Mouse (Mus musculus) heart, embryonic 13.5 days (tissue): ENCODE measurements around the gene Crybg2. TPM values are rescaled to one million over a fixed set of nuclear protein-coding genes. Genes with fewer than 3 reads are reported as not detected.
A peak's percentile ranks its signal among the peaks of the same experiment; 100 is the strongest.

Experiments used
- ATAC-seq: fragments of 200-750 bp; cut with Nextera tagmentation; 2 replicates; pipeline ENCODE4 v1.8.0; 2017; ENCODE audit warnings: moderate TSS enrichment; ENCODE audit not compliant: insufficient number of reproducible peaks, low FRiP score, low TSS enrichment; ENCODE audit errors: extremely low read depth
- H3K27ac ChIP-seq: fragments of 300-500 bp; sonication (generic); replicated peaks from 2 replicates; pipeline ENCODE4 v1.5.1; 2015; ENCODE audit warnings: moderate library complexity, mild to moderate bottlenecking, inconsistent platforms
- H3K27me3 ChIP-seq: fragments of 300-500 bp; sonication (generic); replicated peaks from 2 replicates; pipeline ENCODE4 v1.6.1; 2015; ENCODE audit warnings: mild to moderate bottlenecking, inconsistent platforms
- H3K36me3 ChIP-seq: fragments of 300-500 bp; sonication (generic); 2 replicates; pipeline ENCODE4 v1.6.1; 2015; ENCODE audit warnings: mild to moderate bottlenecking, inconsistent platforms
- H3K4me1 ChIP-seq: fragments of 300-500 bp; sonication (generic); 2 replicates; pipeline ENCODE4 v1.6.1; 2015; ENCODE audit warnings: inconsistent platforms
- H3K4me2 ChIP-seq: fragments of 300-500 bp; sonication (generic); 2 replicates; pipeline ENCODE4 v1.6.1; 2015; ENCODE audit warnings: inconsistent platforms, mild to moderate bottlenecking, moderate library complexity
- H3K4me3 ChIP-seq: fragments of 300-500 bp; sonication (generic); 2 replicates; pipeline ENCODE4 v1.5.1; 2015; ENCODE audit warnings: moderate library complexity, mild to moderate bottlenecking, inconsistent platforms
- H3K9ac ChIP-seq: fragments of 300-500 bp; sonication (generic); 2 replicates; pipeline ENCODE4 v1.6.1; 2015; ENCODE audit warnings: inconsistent platforms, mild to moderate bottlenecking, moderate library complexity
- H3K9me3 ChIP-seq: fragments of 300-500 bp; sonication (generic); 2 replicates; pipeline ENCODE4 v1.6.1; 2016; ENCODE audit warnings: inconsistent platforms
- WGBS: fragments of 180-500 bp; shearing (Covaris S2); methylation state at CpG from one replicate; pipeline ENCODE4 v1.1.7; 2015; ENCODE audit warnings: mixed read lengths; 5-methylcytosine and 5-hydroxymethylcytosine counted together
- polyA plus RNA-seq: library from polyadenylated mRNA; unstranded; fragments of >200 nt; fragmentation: Nextera tagmentation; extraction: Ambion mirVana; gene quantifications from 2 replicates; pipeline ENCODE4 v1.2.1, GENCODE M21; 2015

The Crybg2 gene
- polyA plus RNA-seq, 1 experiment from 2014 or later: not detected

DNA sequence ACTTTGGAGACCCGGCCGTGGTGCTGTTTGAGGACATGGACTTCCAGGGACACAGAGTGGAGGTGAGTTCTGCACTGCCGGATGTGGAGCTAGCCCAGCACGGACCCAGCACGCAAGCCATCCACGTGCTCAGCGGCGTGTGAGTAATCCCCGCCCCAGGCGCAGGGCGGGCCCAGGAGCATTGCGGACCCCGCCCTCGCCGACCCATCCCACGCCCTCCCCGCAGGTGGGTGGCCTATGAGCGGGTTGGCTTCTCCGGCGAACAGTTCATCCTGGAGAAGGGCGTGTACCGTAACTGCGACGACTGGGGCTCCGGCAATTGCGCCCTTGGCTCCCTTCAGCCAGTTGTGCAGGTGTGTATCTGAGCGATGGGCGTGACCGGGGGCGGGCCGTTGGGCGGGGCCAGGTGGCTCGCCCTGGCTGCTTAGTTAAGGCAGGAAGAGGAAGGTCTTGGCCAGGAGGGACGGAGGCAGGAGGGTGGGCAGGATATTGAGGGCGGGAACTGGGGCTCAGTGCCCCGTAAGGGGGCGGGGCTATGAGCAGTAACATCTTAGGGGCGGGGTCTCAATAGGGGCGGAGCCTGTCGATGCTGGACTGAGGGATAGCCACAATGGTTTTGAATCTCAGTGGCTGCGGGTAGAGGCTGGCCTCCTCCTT is 21.2 kb downstream of the Crybg2 start:
- Histone ChIP-seq H3K4me3 (peak overlapping the region; percentile 51), H3K9me3 (peaks cover 3% of the 10 kb centered on the region; the same call in 1 of the 2 replicates), H3K36me3 (no peaks in the 10 kb centered on the region), H3K4me2 (peak overlapping the region; percentile 73), H3K27me3 (peaks cover 34% of the 10 kb centered on the region), H3K4me1 (peaks cover 18% of the 10 kb centered on the region), H3K9ac (peak overlapping the region; percentile 61), H3K27ac (no peak overlapping the region)
- ATAC-seq: peak; percentile 76
- under 1% methylated on average over 41 of the region's 41 CpGs for WGBS

DNA sequence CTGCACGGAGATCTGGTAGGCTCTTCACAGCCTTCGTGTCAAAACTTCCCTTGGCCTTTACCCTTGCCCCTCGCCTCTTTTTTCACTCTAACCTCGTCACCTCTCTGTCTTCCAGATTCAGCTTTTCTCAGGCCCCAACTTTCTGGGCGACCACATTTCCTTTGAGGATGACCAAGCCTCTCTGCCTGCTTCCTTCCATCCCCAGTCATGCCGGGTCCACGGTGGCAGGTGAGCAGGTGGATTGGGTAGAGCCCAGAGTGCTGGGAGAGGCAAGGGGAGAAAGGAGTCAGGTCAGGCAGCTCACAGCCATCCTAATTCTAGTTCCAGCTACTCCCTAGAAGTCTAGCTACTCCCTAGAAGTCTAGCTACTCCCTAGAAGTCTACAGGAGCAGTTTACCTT is 21.8 kb downstream of the Crybg2 start:
- Histone ChIP-seq H3K4me2 (peak overlapping the region; percentile 73), H3K4me1 (peaks cover 18% of the 10 kb centered on the region), H3K36me3 (no peaks in the 10 kb centered on the region), H3K9ac (0 out of 2 replicates have a peak overlapping the region, but pooled peaks have one; percentile 61), H3K27ac (no peak overlapping the region), H3K4me3 (peak overlapping the region; percentile 51), H3K9me3 (peaks cover 3% of the 10 kb centered on the region; the same call in 1 of the 2 replicates), H3K27me3 (peaks cover 34% of the 10 kb centered on the region)
- ATAC-seq: no peak
- WGBS: 25% methylated on average over 7 of the region's 7 CpGs

DNA sequence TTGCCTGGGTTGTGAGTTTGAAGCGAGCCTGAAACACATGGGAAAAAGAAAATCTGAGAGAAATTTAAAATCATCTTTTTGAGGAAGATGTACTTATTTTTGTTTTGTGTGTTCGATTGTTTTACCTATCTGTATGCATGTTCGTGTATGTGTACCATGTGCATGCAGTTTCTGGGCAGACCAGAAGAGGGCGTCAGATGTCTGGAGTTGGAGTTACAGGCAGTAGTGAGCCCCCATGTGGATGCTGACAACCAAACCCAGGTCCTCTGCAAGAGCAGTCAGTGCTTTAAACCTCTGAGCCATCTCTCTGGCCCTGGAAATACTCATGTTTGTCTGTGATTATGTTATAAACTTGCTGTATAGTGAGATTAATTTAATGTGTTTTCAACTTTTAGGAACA is 24.4 kb downstream of the Crybg2 start:
- Histone ChIP-seq H3K9me3 (peaks cover 3% of the 10 kb centered on the region; the same call in 1 of the 2 replicates), H3K27me3 (peaks cover 32% of the 10 kb centered on the region), H3K4me1 (peaks cover 13% of the 10 kb centered on the region), H3K27ac (no peak overlapping the region), H3K4me3 (no peak overlapping the region), H3K36me3 (no peaks in the 10 kb centered on the region), H3K4me2 (no peak overlapping the region), H3K9ac (no peak overlapping the region)
- no peak for ATAC-seq
- WGBS: 80% methylated on average over 4 of the region's 4 CpGs

DNA sequence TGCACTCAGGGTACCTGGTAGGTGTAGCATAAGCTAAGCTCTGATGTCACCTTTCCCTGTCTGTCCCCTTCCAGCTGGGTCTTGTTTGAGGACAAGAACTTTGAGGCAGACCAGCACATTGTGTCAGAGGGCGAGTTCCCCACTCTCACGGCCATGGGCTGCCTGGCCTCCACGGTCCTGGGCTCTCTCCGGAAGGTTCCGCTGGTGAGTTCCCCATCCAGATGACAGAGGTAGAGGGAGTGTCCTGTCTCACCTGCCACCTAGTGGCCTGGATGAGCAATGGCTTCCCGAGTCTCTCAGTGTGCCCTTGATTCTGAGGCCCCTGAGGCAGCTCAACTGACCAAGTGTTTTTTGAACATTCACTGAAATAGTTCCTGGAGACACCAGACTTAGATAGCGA is 26.8 kb downstream of the Crybg2 start:
- Histone ChIP-seq H3K27me3 (peaks cover 8% of the 10 kb centered on the region), H3K9me3 (peaks cover 3% of the 10 kb centered on the region; the same call in 1 of the 2 replicates), H3K9ac (no peak overlapping the region), H3K4me2 (0 out of 2 replicates have a peak overlapping the region, but pooled peaks have one; percentile 16), H3K4me1 (peaks cover 2% of the 10 kb centered on the region), H3K36me3 (no peaks in the 10 kb centered on the region), H3K27ac (no peak overlapping the region), H3K4me3 (no peak overlapping the region)
- ATAC-seq: no peak
- WGBS: 27% methylated on average over 7 of the region's 7 CpGs

DNA sequence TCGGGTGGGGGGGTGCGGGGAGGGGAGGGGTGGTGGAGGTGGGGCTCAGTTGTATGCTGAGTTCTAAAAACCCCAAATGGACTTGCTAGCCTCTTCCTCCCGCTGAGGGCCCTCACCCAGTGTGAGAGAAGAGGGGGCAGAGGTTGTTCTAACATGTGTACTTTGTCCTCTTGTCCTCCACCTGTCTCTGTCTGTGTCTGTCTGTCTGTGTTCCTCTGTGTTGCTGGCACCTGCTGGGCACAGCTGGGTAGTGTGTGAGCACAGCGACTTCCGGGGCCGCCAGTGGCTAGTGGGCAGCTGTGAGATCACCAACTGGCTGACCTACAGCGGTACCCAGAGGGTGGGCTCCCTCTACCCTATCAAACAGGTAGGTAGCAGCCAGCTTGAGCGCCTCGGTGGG is 28.4 kb downstream of the Crybg2 start:
- Histone ChIP-seq H3K4me1 (no peaks in the 10 kb centered on the region), H3K9ac (no peak overlapping the region), H3K9me3 (peaks cover 3% of the 10 kb centered on the region; the same call in 1 of the 2 replicates), H3K36me3 (no peaks in the 10 kb centered on the region), H3K4me2 (no peak overlapping the region), H3K27me3 (no peaks in the 10 kb centered on the region), H3K27ac (no peak overlapping the region), H3K4me3 (no peak overlapping the region)
- ATAC-seq: no peak
- 80% methylated on average over 9 of the region's 9 CpGs for WGBS

DNA sequence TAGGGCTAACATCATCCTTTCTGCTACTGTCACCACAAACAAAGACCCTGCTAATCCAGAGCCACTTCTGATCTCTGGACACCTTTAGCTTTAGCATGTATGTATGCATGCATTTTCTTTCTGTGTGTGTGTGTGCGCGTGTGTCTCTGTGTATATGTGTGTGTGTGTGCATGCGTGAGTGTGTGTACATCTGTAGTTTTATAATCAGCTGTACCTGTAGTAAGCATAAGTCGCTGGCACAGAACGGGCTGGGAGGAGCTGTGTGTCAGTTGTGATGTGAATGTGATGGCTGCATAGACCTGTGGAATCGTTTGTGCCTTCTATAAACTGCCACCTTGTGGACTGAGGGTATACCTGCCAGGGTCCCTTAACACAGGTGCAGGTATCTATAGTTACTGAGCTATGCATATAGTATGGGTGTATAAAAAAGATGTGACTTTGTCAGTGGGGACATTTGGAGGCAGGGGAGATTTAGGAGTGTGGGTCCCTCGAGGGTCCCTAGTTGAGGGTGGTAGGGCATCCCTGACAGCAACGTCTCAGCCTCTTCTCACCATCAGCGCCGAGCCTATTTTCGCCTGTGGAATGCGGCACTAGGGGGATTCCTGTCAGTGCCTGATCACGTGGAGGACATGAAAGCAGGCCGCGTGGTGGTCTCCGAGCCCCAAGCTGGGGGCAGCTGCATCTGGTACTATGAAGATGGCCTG is 30.1 kb downstream of the Crybg2 start:
- WGBS: 50% methylated on average over 16 of the region's 16 CpGs
- no peak for ATAC-seq
- no peaks in the 10 kb centered on the region for H3K36me3 ChIP-seq
- H3K27ac ChIP-seq: no peak overlapping the region
- H3K4me2 ChIP-seq: no peak overlapping the region
- no peaks in the 10 kb centered on the region for H3K27me3 ChIP-seq
- H3K9me3 ChIP-seq: no peaks in the 10 kb centered on the region
- H3K9ac ChIP-seq: no peak overlapping the region
- H3K4me1 ChIP-seq: no peaks in the 10 kb centered on the region
- no peak overlapping the region for H3K4me3 ChIP-seq

DNA sequence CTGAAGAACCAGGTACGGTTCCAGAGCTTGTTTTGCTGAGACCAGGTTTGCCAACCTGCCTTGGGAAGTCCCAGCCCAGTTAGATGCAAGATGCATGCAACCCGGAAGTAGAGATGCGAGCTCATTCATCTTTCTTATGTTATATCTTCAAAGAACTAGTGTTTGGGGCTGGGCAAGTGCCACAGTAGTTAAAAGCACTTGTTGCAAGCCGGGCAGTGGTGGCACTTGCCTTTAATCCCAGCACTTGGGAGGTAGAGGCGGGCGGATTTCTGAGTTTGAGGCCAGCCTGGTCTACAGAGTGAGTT is 30.6 kb downstream of the Crybg2 start:
- no peak for ATAC-seq
- Histone ChIP-seq H3K27ac (no peak overlapping the region), H3K27me3 (no peaks in the 10 kb centered on the region), H3K36me3 (no peaks in the 10 kb centered on the region), H3K9me3 (no peaks in the 10 kb centered on the region), H3K9ac (no peak overlapping the region), H3K4me1 (no peaks in the 10 kb centered on the region), H3K4me3 (no peak overlapping the region), H3K4me2 (no peak overlapping the region)
- WGBS: 67% methylated on average over 6 of the region's 6 CpGs

DNA sequence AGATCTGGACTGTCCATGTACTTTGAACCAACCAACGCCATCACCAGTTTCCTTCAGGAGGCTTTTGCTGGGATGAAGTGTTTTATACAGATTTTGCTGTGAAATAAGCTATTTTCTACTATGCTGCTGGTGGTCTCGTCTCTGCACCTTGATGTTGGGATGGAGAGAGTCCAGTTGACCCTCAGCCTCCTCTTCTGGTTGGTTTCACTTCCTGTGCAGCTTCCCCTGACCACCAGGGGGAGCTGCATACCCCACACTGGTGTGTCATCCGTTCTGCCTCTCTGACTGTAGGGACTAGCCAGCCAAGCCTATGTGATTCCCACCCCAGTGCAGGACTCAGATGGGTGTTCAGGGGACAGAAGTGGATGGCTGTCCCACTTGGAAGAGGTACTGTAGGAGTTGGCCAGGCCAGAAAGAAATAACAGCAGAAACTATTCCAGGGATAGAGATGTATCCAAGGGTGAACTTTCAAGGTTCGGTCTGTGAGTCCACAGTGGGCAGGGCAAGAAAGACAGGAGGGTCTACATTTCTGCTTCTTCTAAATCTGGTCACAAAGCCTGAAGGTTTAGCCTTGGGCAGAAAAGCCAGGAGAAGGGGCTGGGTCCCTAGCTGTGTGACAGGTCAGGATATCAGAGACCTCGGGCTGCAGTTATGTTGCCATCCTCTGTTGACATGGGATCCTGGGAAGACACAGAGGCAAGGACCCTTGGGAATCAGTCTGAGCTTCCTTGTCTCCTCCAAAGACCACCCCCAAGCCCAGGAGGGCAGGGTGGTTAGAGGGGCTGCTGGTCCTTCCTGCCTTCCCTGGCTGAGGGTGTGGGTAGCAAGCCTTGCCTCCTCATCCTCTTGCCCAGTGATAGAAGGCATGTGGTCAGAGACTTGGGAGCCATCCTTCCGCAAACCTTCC is 32.0 kb downstream of the Crybg2 start:
- no peaks in the 10 kb centered on the region for H3K27me3 ChIP-seq
- H3K36me3 ChIP-seq: no peaks in the 10 kb centered on the region
- H3K27ac ChIP-seq: no peak overlapping the region
- no peak overlapping the region for H3K4me3 ChIP-seq
- H3K4me1 ChIP-seq: no peaks in the 10 kb centered on the region
- H3K4me2 ChIP-seq: no peak overlapping the region
- no peak overlapping the region for H3K9ac ChIP-seq
- no peak for ATAC-seq
- WGBS: 68% methylated on average over 6 of the region's 6 CpGs
- no peaks in the 10 kb centered on the region for H3K9me3 ChIP-seq

DNA sequence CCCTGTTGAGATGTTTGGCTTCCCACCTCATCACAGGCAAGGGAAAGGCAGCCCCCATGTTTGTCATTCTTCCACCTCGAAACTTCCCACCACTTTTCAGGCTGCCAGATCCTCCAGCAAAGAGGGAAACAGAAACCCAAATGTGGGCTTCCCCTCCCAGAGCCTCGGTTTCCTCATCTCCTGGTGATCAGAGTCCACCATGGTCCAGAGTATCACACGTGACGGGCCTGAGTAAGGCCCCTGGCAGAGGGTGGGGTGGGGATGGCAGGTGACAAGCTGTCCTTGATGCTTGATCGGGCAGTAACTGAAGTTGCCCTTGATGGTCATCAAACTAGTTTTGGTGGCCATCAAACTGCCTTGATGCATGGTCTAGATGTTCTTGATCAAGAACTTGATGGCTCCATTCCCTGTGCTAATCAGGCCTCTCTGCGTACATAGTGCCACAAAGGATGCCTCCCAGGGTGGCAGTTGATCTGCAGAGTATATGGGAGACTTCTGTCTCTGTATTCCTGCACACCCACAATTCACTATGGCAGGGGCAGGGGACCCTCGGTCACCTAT is 33.5 kb downstream of the Crybg2 start:
- H3K27ac ChIP-seq: no peak overlapping the region
- no peaks in the 10 kb centered on the region for H3K36me3 ChIP-seq
- no peak overlapping the region for H3K9ac ChIP-seq
- H3K27me3 ChIP-seq: no peaks in the 10 kb centered on the region
- no peak overlapping the region for H3K4me2 ChIP-seq
- no peaks in the 10 kb centered on the region for H3K9me3 ChIP-seq
- ATAC-seq: no peak
- no peak overlapping the region for H3K4me3 ChIP-seq
- 78% methylated on average over 7 of the region's 7 CpGs for WGBS
- H3K4me1 ChIP-seq: no peaks in the 10 kb centered on the region; the same call in 1 of the 2 replicates

DNA sequence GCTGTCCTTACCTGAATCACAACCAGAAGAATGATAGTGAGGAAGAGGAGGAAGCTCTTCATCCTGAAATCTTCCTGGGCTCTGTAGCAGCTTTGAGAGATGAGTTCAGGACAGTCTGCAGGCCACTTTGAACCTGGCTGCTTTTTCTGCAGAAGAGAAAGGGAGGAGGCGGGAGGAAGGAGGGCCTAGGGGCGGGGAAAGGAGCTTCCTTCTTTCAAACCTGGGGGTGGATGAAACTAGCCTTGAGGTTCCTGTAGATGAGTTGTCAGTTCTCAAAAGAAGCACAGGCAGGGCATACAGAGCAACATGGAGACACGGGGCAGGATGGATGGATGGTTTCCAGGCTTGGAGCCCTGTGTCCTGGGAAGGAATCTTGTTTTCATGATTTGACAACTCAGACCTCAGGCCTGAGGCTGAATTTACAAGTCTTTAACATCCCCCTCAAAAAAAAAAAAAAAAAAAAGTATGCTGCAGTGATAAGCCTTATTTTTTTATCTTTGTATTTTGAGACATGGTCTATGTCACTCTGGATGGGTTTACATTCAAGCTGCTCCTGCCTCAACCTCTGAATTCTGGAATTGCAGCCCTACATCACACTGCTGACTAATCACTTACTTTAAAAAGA is 34.4 kb downstream of the Crybg2 start, which contains the start of gene Cd52:
Gene Cd52, minus strand, starts transcription at position 160 of the 625 bp plus-strand sequence.
- no peak within 1 kb of the TSS for H3K4me2 ChIP-seq
- H3K4me1 ChIP-seq: no peaks in the 10 kb centered on the region; the same call in 1 of the 2 replicates
- H3K4me3 ChIP-seq: no peak within 1 kb of the TSS
- no peak for ATAC-seq
- H3K27ac ChIP-seq: no peak within 1 kb of the TSS
- H3K27me3 ChIP-seq: no peaks in the 10 kb centered on the region
- H3K36me3 ChIP-seq: no peaks in the 10 kb centered on the region
- H3K9ac ChIP-seq: no peak within 1 kb of the TSS
- H3K9me3 ChIP-seq: no peaks in the 10 kb centered on the region
- WGBS: 56% methylated on average over 3 of the region's 3 CpGs
